Mouse (Mus musculus) CH12F3 (cell line): ENCODE measurements around the gene Ankrd6.

ENCODE experiments used
- in situ Hi-C: fragments of 300-500 bp; cut with MboI; formaldehyde crosslinking; loops from 2 replicates; pipeline ENCODE4 v1.14.3; 2020; ENCODE audit warnings: low sequenced_read_pairs

The Ankrd6 gene

DNA sequence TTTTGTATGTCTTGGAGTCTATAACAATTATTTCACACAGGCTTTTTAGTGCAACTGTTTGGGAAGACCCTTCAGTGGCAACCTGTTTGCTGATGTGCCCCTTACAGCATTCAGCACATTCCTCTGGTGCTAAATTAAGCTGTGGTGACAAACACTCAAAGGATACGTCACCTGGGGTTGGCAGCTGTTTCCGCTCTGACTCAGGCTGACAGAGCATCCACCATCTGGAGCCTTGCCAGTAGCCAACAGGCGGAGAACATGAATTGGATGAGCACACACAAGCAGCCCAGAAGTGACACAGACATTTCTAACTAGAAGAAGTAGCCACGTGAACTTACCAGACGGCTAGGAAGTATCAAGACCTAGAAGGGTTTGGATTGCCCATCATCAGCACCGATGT lies 44.0 kb downstream of the Ankrd6 start:
- in situ Hi-C loops = no loop called here

DNA sequence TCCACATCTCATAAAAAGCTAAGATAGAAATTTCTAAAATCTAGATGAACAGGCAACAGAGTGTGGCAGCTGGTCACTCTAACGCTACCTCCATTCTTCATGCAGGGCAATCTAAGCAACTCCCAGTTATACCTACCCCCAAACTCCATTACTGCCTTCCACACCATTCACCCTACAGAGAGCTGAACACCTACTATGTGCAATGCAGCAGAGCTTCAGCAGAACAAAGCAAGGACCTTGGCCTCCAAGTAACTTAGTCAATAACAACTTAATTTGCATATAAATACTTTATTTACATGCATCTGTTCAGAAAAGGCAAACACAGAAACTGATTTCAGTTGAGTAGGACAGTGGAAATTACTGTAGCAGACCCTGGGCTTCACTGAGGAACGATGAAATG lies 44.7 kb downstream of the Ankrd6 start:
- in situ Hi-C loops = no loop called here

DNA sequence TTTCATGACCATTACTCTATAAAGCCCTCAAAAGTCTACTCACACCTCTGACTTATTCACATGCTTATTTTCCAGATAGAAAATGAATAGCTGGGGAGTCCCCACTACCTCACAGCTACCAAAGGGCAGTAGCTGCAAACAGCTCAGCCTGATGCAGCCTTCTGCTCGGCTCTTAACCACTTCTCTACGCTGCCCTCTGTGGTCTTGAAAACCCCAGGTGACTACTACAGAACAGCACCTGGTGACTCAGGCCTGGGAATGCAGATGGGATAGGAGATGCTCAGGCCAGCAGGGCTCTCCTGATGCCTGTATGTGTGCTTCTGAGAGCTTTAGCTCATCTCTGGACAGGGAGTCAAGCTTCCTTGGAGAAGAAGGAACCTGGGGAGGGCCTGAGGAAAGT lies 45.3 kb downstream of the Ankrd6 start:
- in situ Hi-C loops = no loop called here

- in situ Hi-C loops = no loop called here
Observed at GRCm38 (mm10) chr4:32903826-32904225, 46.8 kb downstream of the Ankrd6 start.

GRCm38 (mm10) chr4:32899051-32899450 lies 51.6 kb downstream of the Ankrd6 start:
- in situ Hi-C loops = no loop called here

DNA sequence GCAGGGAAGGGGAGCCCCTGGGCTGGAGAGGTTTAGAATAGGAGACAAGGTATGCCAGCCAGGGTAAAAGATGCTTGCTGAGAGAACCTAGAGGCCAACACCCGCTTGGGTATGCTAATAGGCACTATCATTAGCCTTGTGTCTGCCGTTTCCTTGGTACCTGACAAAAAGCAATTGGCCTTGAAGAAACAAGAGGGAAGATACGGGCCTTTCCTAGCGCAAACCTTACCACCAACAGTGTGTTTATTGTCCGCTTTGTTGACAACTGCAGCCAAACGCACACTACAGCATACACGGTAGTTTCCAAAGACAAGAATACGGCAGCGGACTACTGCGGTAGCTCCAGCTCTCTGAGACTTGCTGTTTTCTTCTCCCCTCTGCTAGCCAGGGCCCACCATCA lies 59.3 kb downstream of the Ankrd6 start:
- in situ Hi-C loops = no loop called here

DNA sequence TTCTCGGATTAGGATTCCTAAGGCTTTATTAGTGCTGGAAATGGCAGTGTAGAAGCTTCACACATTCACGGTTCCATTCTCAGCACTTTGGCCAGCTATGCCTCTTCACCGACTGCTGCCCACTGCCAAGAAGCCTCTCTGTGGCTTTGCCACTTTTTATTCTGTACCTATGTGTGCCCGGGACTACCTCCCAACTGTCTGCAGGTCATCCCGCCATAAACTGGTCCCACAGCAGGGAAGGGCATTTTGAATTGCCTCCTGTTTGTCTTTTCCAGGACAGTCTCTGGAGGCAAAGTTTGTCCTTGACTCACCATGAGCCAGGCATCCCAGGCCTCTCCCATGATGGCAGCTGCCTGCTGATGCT lies 59.9 kb downstream of the Ankrd6 start:
- in situ Hi-C loops = no loop called here

DNA sequence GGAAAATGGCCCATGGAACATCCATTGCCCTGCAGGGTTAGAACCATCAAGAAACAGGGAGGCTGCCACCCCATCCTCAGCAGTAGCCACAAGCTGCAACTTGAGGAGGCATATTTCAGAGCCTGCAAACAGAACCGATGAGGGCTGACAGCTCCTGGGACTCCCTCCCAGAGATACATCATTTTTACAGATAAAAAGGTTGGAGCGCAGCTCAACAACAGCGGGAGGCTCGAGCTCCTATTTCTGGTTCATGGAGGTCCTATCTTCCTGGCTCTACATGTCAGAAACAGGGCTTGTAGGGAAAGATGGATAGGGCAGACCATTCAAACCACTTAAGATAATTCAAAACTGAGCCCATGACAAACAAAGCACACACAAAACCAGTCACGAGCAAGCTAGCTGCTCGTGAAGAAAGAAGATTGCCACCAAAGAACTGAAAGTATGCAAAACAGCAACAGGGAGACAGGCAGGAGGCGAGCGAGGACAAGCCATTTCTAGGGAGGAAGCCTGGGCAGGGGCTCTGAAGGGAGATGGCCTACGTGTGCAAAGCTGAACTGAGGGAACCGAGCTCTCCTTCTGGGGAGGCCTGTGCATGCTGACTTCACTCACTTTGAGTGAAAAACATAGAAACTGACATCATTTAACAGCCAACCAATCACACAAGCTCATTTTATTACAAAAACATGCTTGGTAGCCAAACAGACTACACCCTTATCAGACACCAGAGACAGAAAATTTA lies 60.5 kb downstream of the Ankrd6 start:
- in situ Hi-C loops = no loop called here

DNA sequence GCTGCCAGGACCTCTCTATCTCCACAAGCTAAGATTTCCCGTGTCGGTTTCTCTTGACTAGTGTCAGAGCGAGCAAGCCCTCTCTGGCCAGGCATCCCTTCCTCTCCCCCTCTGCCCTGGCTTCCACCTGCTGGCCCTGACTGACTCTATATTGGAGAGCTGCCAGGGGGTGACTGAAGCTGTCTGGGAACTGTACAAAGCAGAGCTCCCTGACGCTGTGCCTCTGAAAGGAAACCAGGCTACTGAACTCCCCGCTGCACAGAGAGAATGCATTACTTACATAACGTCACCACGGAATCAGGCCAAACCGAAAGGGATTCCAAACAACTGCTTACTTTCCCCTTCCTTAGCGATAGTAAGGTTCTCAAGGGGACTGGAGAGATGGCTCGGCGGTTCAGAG lies 61.4 kb downstream of the Ankrd6 start:
- in situ Hi-C loops = no loop called here

- in situ Hi-C loops = no loop called here
Observed at GRCm38 (mm10) chr4:32886479-32886878, 64.2 kb downstream of the Ankrd6 start.

DNA sequence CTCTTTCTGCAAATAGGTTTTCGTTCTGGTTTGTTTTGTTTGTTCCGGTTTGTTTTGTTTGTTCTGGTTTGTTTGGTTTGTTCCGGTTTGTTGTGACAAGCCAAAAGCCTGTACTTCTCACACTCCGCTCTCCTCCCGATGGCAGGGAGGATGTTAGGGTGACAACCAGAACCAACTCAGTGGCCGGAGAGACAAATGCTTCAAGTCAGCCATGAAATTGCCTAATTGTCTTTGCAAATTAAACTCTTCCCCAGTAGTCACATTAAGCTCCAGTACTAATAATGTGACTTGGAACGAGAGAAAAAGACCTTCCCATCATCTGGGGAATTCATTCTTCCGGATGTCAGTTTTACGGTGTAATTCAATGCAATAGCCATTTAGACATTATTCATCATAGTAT lies 66.0 kb downstream of the Ankrd6 start:
- in situ Hi-C loops = no loop called here

- in situ Hi-C loops = no loop called here
Observed at GRCm38 (mm10) chr4:32881001-32881400, 69.6 kb downstream of the Ankrd6 start.

DNA sequence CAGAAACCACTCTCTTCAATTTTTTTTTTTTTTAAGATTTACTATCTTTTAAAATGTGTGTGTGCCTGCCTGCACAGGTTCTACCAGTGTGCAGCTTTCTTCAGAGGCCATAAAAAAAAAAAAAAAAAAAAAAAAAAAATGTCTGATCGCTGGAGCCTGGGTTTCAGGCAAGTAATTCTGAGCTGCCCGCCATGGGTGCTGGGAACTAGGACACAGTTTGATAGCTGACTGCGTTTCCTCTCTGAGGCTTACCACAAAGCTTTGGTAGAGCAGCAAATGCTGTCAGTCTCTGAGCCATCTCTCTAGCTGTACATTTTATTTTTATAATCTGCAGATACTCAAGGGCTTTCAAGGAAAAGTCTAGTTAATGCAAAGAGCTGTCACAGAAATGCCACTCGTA lies 76.0 kb downstream of the Ankrd6 start:
- in situ Hi-C loops = no loop called here

- in situ Hi-C loops = no loop called here
Observed at GRCm38 (mm10) chr4:32872189-32872749, 78.4 kb downstream of the Ankrd6 start.

- in situ Hi-C loops = no loop called here
Observed at GRCm38 (mm10) chr4:32869370-32869769, 81.3 kb downstream of the Ankrd6 start.

DNA sequence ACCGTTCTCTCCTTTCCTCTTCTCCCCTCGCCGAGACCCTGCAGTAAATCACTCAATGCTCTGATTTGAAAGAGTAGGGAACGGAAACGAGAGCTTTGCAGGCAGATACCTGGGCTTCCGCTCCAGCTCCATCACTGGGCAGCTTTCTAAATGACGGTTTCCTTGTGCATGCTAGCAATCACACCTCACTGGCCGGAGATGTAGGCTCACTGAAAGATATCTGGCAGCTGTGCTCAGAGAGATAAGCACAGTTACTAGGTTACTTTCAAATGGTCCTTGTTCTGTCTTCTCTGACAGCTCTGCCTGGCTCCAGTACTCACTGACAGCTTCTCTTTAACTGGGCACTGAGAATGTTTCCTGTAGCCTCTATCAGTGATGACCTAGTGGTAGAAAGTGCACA lies 81.8 kb downstream of the Ankrd6 start:
- in situ Hi-C loops = no loop called here

- in situ Hi-C loops = no loop called here
Observed at GRCm38 (mm10) chr4:32868437-32868836, 82.2 kb downstream of the Ankrd6 start.

- in situ Hi-C loops = no loop called here
Observed at GRCm38 (mm10) chr4:32867460-32867859, 83.2 kb downstream of the Ankrd6 start.

- in situ Hi-C loops = no loop called here
Observed at GRCm38 (mm10) chr4:32864867-32865242, 85.8 kb downstream of the Ankrd6 start.

DNA sequence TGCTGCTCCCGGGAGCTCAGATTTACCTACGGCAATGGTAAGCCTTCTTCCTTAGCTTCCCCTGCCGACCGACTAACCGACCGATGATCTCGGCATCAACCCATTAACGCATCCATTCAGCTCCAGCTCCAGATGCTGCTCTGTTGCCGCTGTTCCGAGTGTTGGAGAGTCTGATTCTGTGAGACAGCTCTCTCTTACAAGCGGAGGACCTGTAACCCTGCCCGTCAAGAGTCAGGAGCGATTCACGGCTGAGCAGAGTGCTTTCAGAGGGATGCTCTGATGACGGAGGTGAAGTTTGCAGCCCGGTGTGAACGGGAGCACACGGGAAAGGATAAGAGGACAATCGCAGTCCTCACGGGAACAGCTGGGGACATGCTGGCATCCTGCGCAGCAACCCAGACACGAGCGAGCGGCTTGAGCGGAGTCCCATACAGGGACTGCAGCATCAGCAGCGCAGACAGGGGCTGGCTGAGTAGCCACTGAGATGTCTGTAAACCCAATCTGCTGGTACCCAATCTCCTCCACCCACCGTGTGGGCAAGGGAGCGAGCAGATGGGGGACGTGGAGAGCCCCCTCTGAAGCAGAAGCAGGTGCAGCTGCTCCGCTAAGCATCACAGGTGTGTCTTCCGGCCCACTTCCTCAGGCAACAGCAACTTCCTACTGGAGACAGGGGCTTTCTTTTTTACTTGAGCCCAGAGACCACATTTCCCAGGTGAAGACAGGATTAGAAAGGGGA lies 86.3 kb downstream of the Ankrd6 start:
- in situ Hi-C loops = no loop called here

- in situ Hi-C loops = no loop called here
Observed at GRCm38 (mm10) chr4:32863447-32864130, 87.1 kb downstream of the Ankrd6 start.
